Mouse (Mus musculus): ENCODE results near the gene Edem3.
"Not testable (repeated sequence)": the region's sequence is repeated elsewhere in the genome, so short reads cannot be mapped to it uniquely, and the experiment has no call there.

Edem3 gene

GRCm38 (mm10) chr1:151811456-151811855 is 56.3 kb downstream of the Edem3 start:
- no peak for DNase-seq (ENCODE audit: low spot score in 2 of 2)

DNA sequence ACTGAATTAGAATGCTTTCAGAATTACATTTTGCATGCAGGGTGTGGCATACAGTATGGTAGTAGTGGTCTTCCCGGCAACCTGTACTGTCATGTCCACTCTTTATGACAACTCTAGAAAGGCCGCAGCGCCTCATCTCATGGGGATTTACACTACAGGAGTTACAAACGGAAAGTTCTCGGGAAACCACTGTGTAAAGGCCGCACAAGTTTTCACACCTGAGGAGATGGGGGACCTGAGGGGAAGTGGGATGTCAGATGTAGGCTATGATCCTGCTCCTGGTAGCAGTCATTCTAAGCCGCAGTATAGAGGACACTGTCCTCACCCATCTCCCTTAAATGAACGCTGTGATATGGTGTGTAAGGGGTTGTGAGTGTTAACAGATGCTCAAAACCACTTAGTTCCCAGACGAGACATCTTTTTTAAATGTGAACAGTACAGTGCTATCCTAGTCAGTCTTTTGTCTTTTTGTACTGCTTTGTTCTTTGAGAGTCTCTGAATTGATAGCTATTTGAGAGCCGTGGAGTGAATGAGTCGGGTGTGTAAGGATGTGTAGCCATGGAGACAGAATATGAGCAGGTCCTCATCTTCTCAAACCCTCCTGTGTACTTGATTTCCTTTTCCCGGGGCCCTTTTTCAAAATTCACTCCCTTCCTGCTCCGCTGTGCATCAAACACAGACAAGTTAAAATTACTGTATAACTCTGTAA is 57.0 kb downstream of the Edem3 start:
- DNase-seq (ENCODE audit: low spot score in 2 of 2), result no peak

- no peak for DNase-seq (ENCODE audit: low spot score in 2 of 2)
Observed at GRCm38 (mm10) chr1:151816051-151816450, 60.9 kb downstream of the Edem3 start.

DNA sequence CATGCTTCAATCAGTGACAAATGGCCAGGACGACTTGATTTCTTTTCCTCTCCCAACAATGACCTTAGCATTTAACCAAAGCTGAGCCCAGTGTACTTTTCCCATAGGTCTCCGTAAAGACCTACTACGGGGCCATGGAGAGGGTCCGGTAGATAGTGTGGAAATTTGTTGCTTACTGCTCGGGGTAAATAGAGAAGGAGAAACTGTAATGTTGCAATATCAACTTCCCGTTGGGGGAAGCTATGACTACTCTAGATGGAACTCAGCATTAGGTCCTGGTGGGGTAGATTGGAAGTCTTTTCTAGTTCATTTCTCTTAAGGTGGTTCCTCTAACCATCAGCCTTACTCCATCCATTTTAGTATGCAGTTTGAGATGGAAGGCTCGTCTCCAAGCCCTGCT is 64.0 kb downstream of the Edem3 start:
- DNase-seq (ENCODE audit: low spot score in 2 of 2), result no peak

DNA sequence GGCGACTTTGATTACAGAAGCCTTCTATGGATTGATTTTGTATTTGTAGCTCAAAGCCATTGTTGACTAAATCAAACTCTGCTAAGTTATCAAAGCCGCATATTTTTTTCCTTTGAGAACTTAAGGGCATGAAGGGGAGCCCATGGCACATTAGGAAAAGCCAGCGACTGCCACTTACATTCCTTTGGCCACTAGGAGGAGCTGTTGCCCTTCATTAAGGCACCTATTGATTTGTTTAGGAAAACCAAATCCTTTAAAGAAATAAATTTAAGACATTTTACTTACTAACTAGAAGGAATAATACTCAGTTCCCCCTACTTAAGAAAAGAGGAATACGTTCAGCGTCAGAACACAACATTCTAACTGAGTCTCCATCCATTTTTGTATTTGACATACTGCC is 65.3 kb downstream of the Edem3 start:
- DNase-seq (ENCODE audit: low spot score in 2 of 2), result peak in 1 of 2 experiments; percentile 66

DNA sequence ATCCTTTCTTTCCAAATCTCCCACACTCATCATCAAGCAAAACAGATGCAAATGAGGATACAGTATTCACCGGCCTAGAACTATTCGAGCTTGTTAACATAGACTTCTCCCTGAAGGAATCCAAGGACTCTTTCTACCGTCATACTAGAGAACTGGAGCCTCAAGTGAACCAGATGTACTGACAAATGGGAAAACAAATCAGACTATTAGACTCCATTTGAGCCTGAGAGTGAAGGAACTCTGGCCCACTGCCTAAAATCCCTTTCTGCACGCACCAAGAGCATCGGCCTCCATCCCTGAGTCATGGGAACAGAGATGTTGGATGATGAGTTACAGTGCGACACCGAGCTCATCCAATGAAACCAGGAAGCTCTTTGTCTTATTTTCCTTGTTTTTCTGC is 69.9 kb downstream of the Edem3 start:
- DNase-seq (ENCODE audit: low spot score in 2 of 2), result no peak

- DNase-seq (ENCODE audit: low spot score in 2 of 2), result no peak
Observed at GRCm38 (mm10) chr1:151831791-151832190, 76.6 kb downstream of the Edem3 start.

DNA sequence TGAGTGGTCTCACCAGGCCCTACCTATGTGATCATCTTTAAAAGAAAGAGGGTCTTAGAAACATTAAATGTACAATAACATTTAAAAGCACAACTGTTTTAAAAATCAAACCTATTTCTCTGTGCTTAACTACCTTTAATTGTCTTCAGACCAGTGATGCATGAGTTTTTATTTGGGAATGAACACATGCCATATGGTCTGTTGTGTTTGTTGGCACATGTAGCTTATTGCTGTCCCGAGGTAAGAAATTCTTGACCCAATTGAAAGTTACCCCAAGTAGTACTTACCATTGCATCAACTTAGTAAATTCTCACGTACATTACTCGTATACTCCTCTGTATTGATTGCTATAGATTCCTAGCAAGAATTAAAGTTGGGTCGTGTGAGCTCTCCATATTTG is 80.1 kb downstream of the Edem3 start:
- DNase-seq (ENCODE audit: low spot score in 2 of 2), result no peak

DNA sequence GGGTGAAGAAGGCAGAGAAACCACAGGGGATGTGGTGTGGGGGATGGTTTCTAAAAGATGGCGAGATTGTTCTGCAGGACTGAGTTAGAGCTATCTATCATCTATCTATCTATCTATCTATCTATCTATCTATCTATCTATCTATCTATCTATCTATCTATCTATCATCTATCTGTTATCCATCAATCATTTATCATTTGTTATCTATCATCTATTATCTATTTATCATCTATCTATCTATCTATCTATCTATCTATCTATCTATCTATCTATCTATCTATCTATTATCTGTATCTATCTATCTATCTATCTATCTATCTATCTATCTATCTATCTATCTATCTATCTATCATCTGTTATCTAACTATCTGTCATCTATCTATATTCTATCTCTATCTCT is 85.2 kb downstream of the Edem3 start:
- DNase-seq (ENCODE audit: low spot score in 2 of 2), result not testable (repeated sequence)

DNA sequence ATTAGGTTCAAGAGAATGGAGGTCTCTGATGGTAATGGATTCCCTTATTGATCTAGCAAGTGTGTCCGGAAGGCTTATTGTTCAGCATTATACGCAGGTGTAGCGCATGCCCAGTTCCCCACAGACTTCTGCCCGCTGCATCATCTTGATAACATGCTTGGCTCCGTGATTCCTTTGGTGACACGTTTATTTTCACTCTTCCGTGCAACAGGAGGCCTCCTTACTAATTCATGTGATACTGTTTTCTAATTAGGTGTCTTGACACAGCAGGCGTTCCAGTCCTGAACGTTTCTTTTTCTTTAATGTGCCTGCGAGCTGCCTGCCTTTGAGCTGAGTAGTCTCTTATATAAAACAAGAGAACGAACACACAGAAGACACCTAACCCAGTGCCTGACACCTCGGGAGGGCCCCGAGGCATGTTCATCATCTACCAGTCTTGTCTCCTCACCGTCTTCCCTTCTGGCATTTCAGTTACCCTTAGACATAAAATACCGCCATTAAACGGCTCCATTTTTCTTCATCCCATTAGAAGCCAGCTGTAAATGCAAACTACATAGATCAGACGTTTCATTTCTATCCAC is 90.2 kb downstream of the Edem3 start:
- DNase-seq (ENCODE audit: low spot score in 2 of 2), result no peak

GRCm38 (mm10) chr1:151845926-151846782 is 91.0 kb downstream of the Edem3 start:
- DNase-seq (ENCODE audit: low spot score in 2 of 2), result no peak

DNA sequence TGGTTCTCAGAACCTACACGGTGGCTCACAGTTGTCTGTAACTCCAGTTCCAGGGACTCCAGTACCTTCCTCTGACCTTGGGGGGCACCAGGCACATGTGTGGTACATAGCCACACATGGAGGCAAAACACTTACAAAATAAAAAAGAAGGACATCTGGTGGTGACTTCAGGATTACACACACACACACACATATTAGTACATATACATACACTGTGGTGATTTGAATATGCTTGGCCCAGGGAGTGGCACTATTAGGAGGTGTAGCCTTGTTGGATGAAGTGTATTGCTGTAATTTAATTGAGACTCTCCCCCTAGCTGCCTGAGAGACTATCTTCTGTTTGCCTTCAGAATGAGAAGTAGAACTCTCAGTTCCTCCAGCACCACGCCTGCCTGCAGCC is 93.1 kb downstream of the Edem3 start:
- DNase-seq (ENCODE audit: low spot score in 2 of 2), result no peak

DNA sequence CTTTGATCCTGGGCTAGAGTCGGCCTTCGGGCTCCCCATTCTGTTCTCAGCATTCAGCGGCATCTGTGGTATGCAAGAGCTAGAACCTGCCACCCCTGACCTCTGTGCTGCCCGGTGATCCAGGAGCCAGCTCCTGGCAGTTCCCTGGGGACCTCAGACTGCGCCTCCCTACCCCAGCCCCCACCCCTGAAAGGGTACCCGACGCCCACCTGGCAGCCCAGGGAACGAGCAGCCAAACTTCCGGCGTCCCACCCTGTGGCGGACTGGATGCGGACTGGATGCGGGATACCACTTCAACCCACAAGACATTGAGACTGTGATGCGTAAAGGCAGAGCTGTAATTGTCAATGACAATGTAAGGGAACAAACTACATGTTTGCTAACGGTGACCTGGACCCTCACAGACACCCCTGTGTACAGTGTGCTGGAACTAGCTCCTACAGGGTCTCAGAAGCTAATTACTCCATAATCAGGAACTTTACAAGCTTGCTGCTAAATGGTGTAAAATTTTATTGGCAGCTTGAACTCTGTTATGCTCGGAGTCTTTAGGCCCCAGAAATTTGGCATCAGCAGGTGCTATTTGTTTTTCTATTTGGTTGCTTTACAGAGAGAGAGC is 94.9 kb downstream of the Edem3 start:
- DNase-seq (ENCODE audit: low spot score in 2 of 2), result no peak

GRCm38 (mm10) chr1:151851051-151851848 is 96.1 kb downstream of the Edem3 start:
- no peak for DNase-seq (ENCODE audit: low spot score in 2 of 2)

DNA sequence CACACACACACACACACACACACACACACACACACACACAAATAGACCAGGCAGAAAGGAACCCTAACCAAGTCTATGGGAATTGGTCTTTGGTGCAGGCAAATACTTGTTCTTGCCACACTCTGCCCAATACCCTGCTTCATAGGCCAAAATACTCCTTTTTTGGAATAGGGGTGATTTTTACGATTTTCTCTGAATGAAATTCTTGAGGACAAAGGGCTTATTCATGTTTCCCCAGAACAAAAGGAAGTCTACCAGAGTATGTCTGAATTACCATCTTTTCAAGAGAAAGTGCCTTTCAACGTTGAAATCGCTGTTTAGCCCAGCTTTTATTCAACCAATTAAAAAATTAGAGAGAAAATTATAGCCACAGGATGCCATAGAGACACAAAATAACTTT is 96.8 kb downstream of the Edem3 start:
- DNase-seq (ENCODE audit: low spot score in 2 of 2), result no peak

DNA sequence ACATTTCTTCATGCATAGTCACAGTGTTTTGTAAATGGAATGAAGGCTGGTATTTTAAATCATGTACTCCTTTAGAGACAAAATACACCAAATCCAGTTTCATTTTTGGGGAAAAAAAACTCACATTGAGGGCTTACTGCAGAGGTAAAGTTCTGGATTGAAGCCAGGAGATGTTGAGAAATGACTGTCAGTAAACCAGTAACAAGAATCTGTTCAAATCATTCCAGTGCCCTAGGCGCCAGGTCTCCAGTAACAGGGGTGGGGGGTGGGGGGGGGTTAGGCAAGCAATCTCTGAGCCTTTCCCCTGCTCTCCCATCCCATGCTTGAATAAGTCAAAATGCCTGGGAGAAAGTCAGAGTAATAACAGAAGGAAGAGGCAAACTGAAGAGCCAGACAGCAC is 100.4 kb downstream of the Edem3 start:
- DNase-seq (ENCODE audit: low spot score in 2 of 2), result no peak

- no peak for DNase-seq (ENCODE audit: low spot score in 2 of 2)
Observed at GRCm38 (mm10) chr1:151858474-151858873, 103.3 kb downstream of the Edem3 start.

DNA sequence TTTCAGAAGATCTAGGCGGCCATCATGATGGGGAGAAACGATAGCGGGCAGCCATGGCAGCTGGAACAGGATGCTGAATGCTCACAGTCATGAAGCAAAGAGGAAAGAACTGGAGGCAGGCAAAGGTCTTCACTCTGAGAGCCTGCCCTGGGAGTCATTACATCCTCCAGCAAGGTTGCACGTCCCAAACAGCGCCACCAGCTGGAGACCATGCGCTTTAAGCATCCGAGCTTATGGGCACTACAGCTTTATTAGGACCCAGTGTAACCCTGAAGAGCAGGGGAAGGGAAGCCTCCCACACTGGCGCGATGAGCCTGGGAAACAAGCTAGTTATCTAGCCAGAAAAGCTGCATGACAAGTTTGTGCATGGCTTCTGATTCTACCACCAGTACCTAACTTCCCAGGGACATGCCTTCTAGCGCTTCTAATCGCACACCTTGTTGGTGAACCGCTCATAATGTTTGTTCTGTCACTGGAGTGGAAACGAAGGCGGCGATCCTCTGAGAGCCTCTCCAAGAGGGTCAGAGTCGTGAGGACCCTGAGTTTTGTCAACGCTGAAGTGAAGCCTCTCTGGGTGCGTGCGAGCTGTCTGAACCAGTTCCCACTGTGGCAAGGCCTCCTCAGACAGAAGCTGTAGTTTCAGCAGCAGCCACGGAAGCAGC is 106.3 kb downstream of the Edem3 start:
- no peak for DNase-seq (ENCODE audit: low spot score in 2 of 2)

GRCm38 (mm10) chr1:151862109-151862508 is 106.9 kb downstream of the Edem3 start:
- DNase-seq (ENCODE audit: low spot score in 2 of 2), result no peak

DNA sequence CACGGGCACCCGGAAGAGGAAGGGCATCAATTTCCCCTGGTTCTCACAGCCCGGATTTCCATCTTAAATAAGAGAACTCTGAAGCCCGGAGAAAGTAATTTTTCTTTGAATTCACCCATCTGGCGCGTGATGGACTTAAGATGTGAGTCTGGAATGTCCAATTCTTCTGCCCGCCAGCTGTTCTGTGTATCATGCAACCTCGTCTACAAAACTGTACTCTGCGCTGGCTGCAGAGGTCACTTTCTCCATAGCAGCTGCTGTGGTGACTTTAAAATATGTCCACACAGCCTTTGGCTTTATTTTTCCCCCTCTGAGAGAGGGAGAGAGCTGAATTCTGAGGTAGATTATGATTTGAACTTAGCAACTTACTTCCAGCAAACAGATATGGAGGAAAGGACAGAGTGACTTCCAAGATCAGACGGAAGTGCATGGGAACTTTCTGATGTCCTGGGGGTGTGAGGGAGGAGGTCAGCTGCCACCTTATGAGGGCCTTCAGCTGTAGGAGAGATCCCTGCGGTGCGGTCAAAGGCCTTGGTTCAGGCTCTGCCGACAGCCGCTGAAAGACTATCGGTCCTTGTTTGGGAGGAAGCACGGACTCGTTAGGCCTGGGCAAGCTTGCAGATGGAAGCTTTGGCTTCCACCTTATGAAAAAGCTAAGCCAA is 108.1 kb downstream of the Edem3 start:
- no peak for DNase-seq (ENCODE audit: low spot score in 2 of 2)

DNA sequence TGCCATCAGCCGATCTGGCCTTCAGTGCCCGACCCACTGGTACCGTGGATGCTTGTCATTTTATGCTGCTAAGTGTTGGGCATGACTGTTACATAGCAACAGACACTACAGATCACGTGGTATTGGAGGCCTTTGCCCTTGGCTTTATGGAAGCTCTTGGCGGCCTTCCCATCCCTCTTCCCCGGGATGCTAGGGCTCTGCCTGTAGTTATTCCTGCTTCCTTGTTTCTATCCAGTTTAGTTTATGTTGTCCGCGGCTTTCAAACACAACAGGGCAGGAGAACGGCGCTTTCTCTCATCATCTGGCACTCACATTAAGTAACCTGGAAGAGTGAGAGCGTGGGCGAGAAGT is 108.6 kb downstream of the Edem3 start:
- no peak for DNase-seq (ENCODE audit: low spot score in 2 of 2)

Data from frontal cortex, postnatal 14 days (tissue).